Mouse (Mus musculus) neutrophil, adult 65 days (primary cell): ENCODE measurements around the gene Eif5a. TPM values are rescaled to one million over a fixed set of nuclear protein-coding genes. Genes with fewer than 3 reads are reported as not detected.

Source experiments
- total RNA-seq: library from RNA; stranded (reverse); gene quantifications from 2 replicates; pipeline ENCODE4 v1.2.4, GENCODE M21; 2023

Gene Eif5a
- 429 and 447 TPM in 2 replicates for total RNA-seq

GRCm38 (mm10) chr11:69921114-69922011 lies at the start of gene Eif5a:
Eif5a (minus strand) TSS chr11:69921958.

GRCm38 (mm10) chr11:69964650-69965270 lies 43.0 kb upstream of the Eif5a start, which contains the start of gene Cldn7:
Cldn7 (plus strand) TSS chr11:69964779.

GRCm38 (mm10) chr11:69948066-69948762 lies 26.5 kb upstream of the Eif5a start, which contains the start of gene Slc2a4:
Slc2a4 (minus strand) TSS chr11:69948188.

GRCm38 (mm10) chr11:69935137-69935879 lies 13.6 kb upstream of the Eif5a start, which contains the start of gene Ybx2:
Ybx2 (plus strand) TSS chr11:69935796.

GRCm38 (mm10) chr11:69913554-69914371 lies 8.0 kb downstream of the Eif5a start, which contains the start of gene Gps2:
Gps2 (plus strand) TSS chr11:69913888.

GRCm38 (mm10) chr11:69900471-69901405 lies 21.0 kb downstream of the Eif5a start, which contains the start of the genes 2810408A11Rik and Neurl4:
2810408A11Rik (minus strand) TSS chr11:69900987.
Neurl4 (plus strand) TSS chr11:69901072.

GRCm38 (mm10) chr11:69895291-69895690 lies 26.5 kb downstream of the Eif5a start, which contains the start of gene Acap1:
Acap1 (minus strand) TSS chr11:69895539.

GRCm38 (mm10) chr11:69880853-69881603 lies 40.7 kb downstream of the Eif5a start, which contains the start of gene Kctd11:
Kctd11 (minus strand) TSS chr11:69881406.

GRCm38 (mm10) chr11:69877878-69878277 lies 43.9 kb downstream of the Eif5a start, which contains the start of gene Tmem95:
Tmem95 (minus strand) TSS chr11:69878018.

Other genes starting within 250 kb of the Eif5a start
- 525 and 565 TPM in 2 replicates for gene Eif4a1, start 249.5 kb downstream of the Eif5a start, total RNA-seq
- 77.3 and 91.6 TPM in 2 replicates for gene Senp3, start 239.9 kb downstream of the Eif5a start, total RNA-seq
- 10.0 and 11.1 TPM in 2 replicates for gene Tnfsf13, start 236.2 kb downstream of the Eif5a start, total RNA-seq
- 7.3 and 8.2 TPM in 2 replicates for gene Tnfsf12, start 226.1 kb downstream of the Eif5a start, total RNA-seq
- 1.4 and 4.9 TPM in 2 replicates for gene Tnfsfm13, start 225.9 kb downstream of the Eif5a start, total RNA-seq
- 74.6 and 76.6 TPM in 2 replicates for gene Polr2a, start 163.3 kb downstream of the Eif5a start, total RNA-seq
- not detected in 2 replicates for gene Slc35g3, start 160.0 kb downstream of the Eif5a start, total RNA-seq
- gene Zbtb4, start 156.0 kb downstream of the Eif5a start, total RNA-seq: 0.70 and 1.2 TPM in 2 replicates
- gene Chrnb1, start 126.0 kb downstream of the Eif5a start, total RNA-seq: 0.54 and 1.0 TPM in 2 replicates
- not detected in 2 replicates for gene Fgf11, start 120.1 kb downstream of the Eif5a start, total RNA-seq
- gene Tmem102, start 116.3 kb downstream of the Eif5a start, total RNA-seq: not detected in 2 replicates
- gene Gm39566, start 106.7 kb downstream of the Eif5a start, total RNA-seq: not detected in 2 replicates
- not detected in 2 replicates for gene Spem2, start 103.5 kb downstream of the Eif5a start, total RNA-seq
- gene Spem1, start 99.8 kb downstream of the Eif5a start, total RNA-seq: not detected in 2 replicates
- gene Nlgn2, start 84.2 kb downstream of the Eif5a start, total RNA-seq: 0.88 and 1.8 TPM in 2 replicates
- 76.0 and 86.7 TPM in 2 replicates for gene Tmem256, start 83.4 kb downstream of the Eif5a start, total RNA-seq
- gene Plscr3, start 75.6 kb downstream of the Eif5a start, total RNA-seq: 26.2 and 36.2 TPM in 2 replicates
- gene Tnk1, start 63.2 kb downstream of the Eif5a start, total RNA-seq: not detected in 2 replicates
- gene Tmem95, start 43.9 kb downstream of the Eif5a start, total RNA-seq: 0.84 TPM in 1 of 2 replicates, not detected in the other
- gene Kctd11, start 40.6 kb downstream of the Eif5a start, total RNA-seq: 6.8 TPM in 2 replicates
- 262 and 323 TPM in 2 replicates for gene Acap1, start 26.4 kb downstream of the Eif5a start, total RNA-seq
- gene 2810408A11Rik, start 21.0 kb downstream of the Eif5a start, total RNA-seq: 1.2 and 2.6 TPM in 2 replicates
- gene Neurl4, start 20.9 kb downstream of the Eif5a start, total RNA-seq: 17.7 and 25.0 TPM in 2 replicates
- gene Gps2, start 8.1 kb downstream of the Eif5a start, total RNA-seq: 71.0 and 76.8 TPM in 2 replicates
- not detected in 2 replicates for gene Ybx2, start 13.8 kb upstream of the Eif5a start, total RNA-seq
- 0.20 TPM in 1 of 2 replicates, not detected in the other for gene Slc2a4, start 26.2 kb upstream of the Eif5a start, total RNA-seq
- not detected in 2 replicates for gene Cldn7, start 42.8 kb upstream of the Eif5a start, total RNA-seq
- gene Ctdnep1, start 59.2 kb upstream of the Eif5a start, total RNA-seq: 57.0 and 90.8 TPM in 2 replicates
- gene Elp5, start 60.6 kb upstream of the Eif5a start, total RNA-seq: 24.6 and 25.4 TPM in 2 replicates
- 585 and 586 TPM in 2 replicates for gene Gabarap, start 69.2 kb upstream of the Eif5a start, total RNA-seq
- 41.1 and 46.0 TPM in 2 replicates for gene Phf23, start 73.8 kb upstream of the Eif5a start, total RNA-seq
- 18.1 and 19.3 TPM in 2 replicates for gene Dvl2, start 78.6 kb upstream of the Eif5a start, total RNA-seq
- gene Acadvl, start 93.5 kb upstream of the Eif5a start, total RNA-seq: 41.4 and 52.4 TPM in 2 replicates
- gene Dlg4, start 95.0 kb upstream of the Eif5a start, total RNA-seq: 3.3 and 6.2 TPM in 2 replicates
- gene Asgr1, start 132.1 kb upstream of the Eif5a start, total RNA-seq: not detected in 2 replicates
- gene Asgr2, start 170.7 kb upstream of the Eif5a start, total RNA-seq: 0.69 TPM in 1 of 2 replicates, not detected in the other
- gene Mgl2, start 208.4 kb upstream of the Eif5a start, total RNA-seq: 6.6 and 9.0 TPM in 2 replicates
- 11.3 and 11.4 TPM in 2 replicates for gene Clec10a, start 234.2 kb upstream of the Eif5a start, total RNA-seq